Mouse (Mus musculus): ENCODE measurements at regions not wholly inside any gene's neighbourhood (a gene's known extent, or its start where the extent isn't known, plus 50 kb on each side); places are given as distances from the start of the nearest gene placed in this dataset.

DNA sequence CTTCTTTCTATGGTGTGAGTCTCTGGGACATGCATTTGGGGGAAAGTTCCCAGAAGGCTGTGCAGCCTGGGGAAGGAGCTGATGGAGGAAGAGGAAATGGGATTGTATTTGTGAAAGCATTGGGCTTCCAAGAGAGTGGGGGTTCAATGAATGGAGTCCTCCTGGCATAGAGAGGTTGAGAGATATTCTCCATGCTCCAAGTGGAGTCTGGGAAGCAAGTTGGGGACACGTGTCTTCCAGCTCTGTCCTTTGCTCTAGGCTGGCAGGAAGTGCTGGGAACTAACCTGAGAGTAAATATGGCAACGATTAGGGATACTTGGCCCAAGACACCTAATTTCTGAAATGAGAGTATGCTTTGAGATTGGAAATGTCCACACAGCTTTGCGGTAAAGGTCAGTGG lies 58.3 kb upstream of the Ahctf1 start:
- WGBS: 89% methylated on average over 3 of the region's 3 CpGs
- TF ChIP-seq CTCF (IDR thresholded peaks at IDR 0.05; ENCODE audit: low read depth): no peak
- H3K4me2 ChIP-seq (ENCODE audit: low read depth): no peak overlapping the region

GRCm38 (mm10) chr1:179859552-179859902 lies 56.0 kb upstream of the Ahctf1 start:
- no peak for TF ChIP-seq CTCF (IDR thresholded peaks at IDR 0.05; ENCODE audit: low read depth)
- WGBS: 85% methylated on average over 8 of the region's 8 CpGs
- DNase-seq (no peak), ATAC-seq (no peak)
- Histone ChIP-seq H3K4me1 (ENCODE audit: insufficient read depth) (no peaks in the 10 kb centered on the region), H3K4me2 (ENCODE audit: low read depth) (no peak overlapping the region), H3K9me3 (ENCODE audit: low read length) (no peaks in the 10 kb centered on the region), H3K9ac (no peak overlapping the region), H3K27me3 (ENCODE audit: insufficient read depth, low read length) (no peaks in the 10 kb centered on the region), H3K4me3 (ENCODE audit: low read depth, low read length) (no peak overlapping the region), H3K36me3 (ENCODE audit: insufficient read depth) (no peaks in the 10 kb centered on the region), H3K27ac (ENCODE audit: low read depth, low read length) (no peak overlapping the region)

More for the DNA sequence above, 58.3 kb upstream of the Ahctf1 start:
- H3K27ac ChIP-seq (ENCODE audit: low read depth, low read length): no peak overlapping the region
- no peaks in the 10 kb centered on the region for H3K27me3 ChIP-seq (ENCODE audit: insufficient read depth, low read length)
- no peaks in the 10 kb centered on the region for H3K9me3 ChIP-seq (ENCODE audit: low read length)
- ATAC-seq: no peak
- no peak for DNase-seq
- no peak overlapping the region for H3K4me3 ChIP-seq (ENCODE audit: low read depth, low read length)
- H3K9ac ChIP-seq: no peak overlapping the region
- H3K36me3 ChIP-seq (ENCODE audit: insufficient read depth): no peaks in the 10 kb centered on the region
- H3K4me1 ChIP-seq (ENCODE audit: insufficient read depth): no peaks in the 10 kb centered on the region

DNA sequence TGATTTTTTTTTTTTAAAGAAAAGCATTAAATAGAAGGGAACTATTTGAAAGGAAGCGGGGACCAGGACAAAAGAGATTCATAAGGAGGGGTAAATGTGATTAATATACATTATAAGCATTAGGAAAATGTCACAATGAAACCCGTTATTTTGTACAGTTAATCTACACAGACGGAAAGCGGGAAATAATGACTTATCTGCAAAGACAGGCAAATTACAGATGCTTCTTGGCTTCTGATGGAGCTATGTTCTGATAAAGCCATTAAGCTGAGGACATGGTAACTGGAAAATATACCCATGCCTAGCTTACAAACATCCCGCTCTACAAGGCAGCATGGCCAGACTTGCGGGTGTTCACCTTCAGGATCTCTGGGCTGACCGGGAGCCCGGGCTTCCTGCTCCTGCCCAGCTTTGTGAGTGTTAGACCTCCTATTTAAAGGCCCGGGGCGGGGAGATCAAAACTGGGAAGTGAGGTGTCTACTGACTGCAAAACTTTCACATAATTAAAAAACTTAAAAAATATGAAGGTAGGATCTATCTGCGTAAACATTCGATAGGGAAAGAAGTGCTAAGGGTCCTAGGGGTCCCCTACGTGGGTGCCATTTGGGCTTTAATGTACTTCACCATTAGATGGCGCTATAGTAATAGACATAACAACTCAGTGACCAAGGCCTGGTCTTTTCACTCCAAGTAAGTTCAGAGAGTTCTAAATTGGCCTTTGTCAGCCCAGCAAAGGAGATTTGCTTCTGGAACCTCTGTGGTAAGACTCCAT lies 55.5 kb upstream of the Ahctf1 start:
- H3K4me2 ChIP-seq (ENCODE audit: low read depth): no peak overlapping the region
- no peak overlapping the region for H3K4me3 ChIP-seq (ENCODE audit: low read depth, low read length)
- H3K4me1 ChIP-seq (ENCODE audit: insufficient read depth): no peaks in the 10 kb centered on the region
- no peak overlapping the region for H3K9ac ChIP-seq
- H3K36me3 ChIP-seq (ENCODE audit: insufficient read depth): no peaks in the 10 kb centered on the region
- peak; percentile 66 for ATAC-seq
- peak; percentile 74 for DNase-seq
- no peaks in the 10 kb centered on the region for H3K27me3 ChIP-seq (ENCODE audit: insufficient read depth, low read length)
- H3K27ac ChIP-seq (ENCODE audit: low read depth, low read length): no peak overlapping the region
- WGBS: 38% methylated on average over 14 of the region's 14 CpGs
- TF ChIP-seq CTCF (IDR thresholded peaks at IDR 0.05; ENCODE audit: low read depth): peak; percentile 79
- no peaks in the 10 kb centered on the region for H3K9me3 ChIP-seq (ENCODE audit: low read length)

- Histone ChIP-seq H3K36me3 (ENCODE audit: insufficient read depth) (no peaks in the 10 kb centered on the region), H3K27me3 (ENCODE audit: insufficient read depth, low read length) (no peaks in the 10 kb centered on the region), H3K9ac (no peak overlapping the region), H3K4me2 (ENCODE audit: low read depth) (no peak overlapping the region), H3K4me3 (ENCODE audit: low read depth, low read length) (no peak overlapping the region), H3K9me3 (ENCODE audit: low read length) (no peaks in the 10 kb centered on the region), H3K27ac (ENCODE audit: low read depth, low read length) (no peak overlapping the region), H3K4me1 (ENCODE audit: insufficient read depth) (no peaks in the 10 kb centered on the region)
- WGBS: 40% methylated on average over 12 of the region's 12 CpGs
- no peak for ATAC-seq
- DNase-seq: no peak
- TF ChIP-seq CTCF (IDR thresholded peaks at IDR 0.05; ENCODE audit: low read depth): no peak
Observed at GRCm38 (mm10) chr1:179854288-179854965, 50.9 kb upstream of the Ahctf1 start.

Data from forebrain, postnatal 0 days (tissue).